Mouse (Mus musculus) central nervous system, embryonic 18 days (tissue): ENCODE measurements around the gene Krtap22-2. TPM values are rescaled to one million over a fixed set of nuclear protein-coding genes. Genes with fewer than 3 reads are reported as not detected.

Experiments used
- polyA plus RNA-seq: library from polyadenylated mRNA; depleted of rRNA; stranded (reverse); fragments of >200 nt; gene quantifications from 2 replicates; pipeline ENCODE4 v1.2.3, GENCODE M21; 2012; rRNA removed

The Krtap22-2 gene
- not detected in 2 replicates for polyA plus RNA-seq

GRCm38 (mm10) chr16:89010659-89011058, at the start of gene Krtap22-2:
Gene Krtap22-2 (minus strand): TSS chr16:89010759.

GRCm38 (mm10) chr16:89047783-89048182, 37.2 kb upstream of the Krtap22-2 start, which contains the start of gene Krtap6-5:
Gene Krtap6-5 (minus strand): TSS chr16:89047883.

GRCm38 (mm10) chr16:89041372-89041771, 30.8 kb upstream of the Krtap22-2 start, which contains the start of gene Gm10228:
Gene Gm10228 (minus strand): TSS chr16:89041472.

GRCm38 (mm10) chr16:89031399-89031798, 20.8 kb upstream of the Krtap22-2 start, which contains the start of gene Krtap6-1:
Gene Krtap6-1 (plus strand): TSS chr16:89031699.

GRCm38 (mm10) chr16:89014984-89015383, 4.4 kb upstream of the Krtap22-2 start, which contains the start of gene Gm10229:
Gene Gm10229 (plus strand): TSS chr16:89015284.

GRCm38 (mm10) chr16:88962773-88963172, 47.8 kb downstream of the Krtap22-2 start, which contains the start of gene Krtap16-3:
Gene Krtap16-3 (minus strand): TSS chr16:88962873.

Other genes with a start within 250 kb of the Krtap22-2 start
- not detected in 2 replicates for gene 2310057N15Rik, start 236.6 kb downstream of the Krtap22-2 start, polyA plus RNA-seq
- not detected in 2 replicates for gene Gm5965, start 232.9 kb downstream of the Krtap22-2 start, polyA plus RNA-seq
- not detected in 2 replicates for gene Gm20741, start 198.5 kb downstream of the Krtap22-2 start, polyA plus RNA-seq
- not detected in 2 replicates for gene Krtap15, start 190.5 kb downstream of the Krtap22-2 start, polyA plus RNA-seq
- gene Krtap14, start 184.6 kb downstream of the Krtap22-2 start, polyA plus RNA-seq = not detected in 2 replicates
- not detected in 2 replicates for gene Krtap19-1, start 141.3 kb downstream of the Krtap22-2 start, polyA plus RNA-seq
- not detected in 2 replicates for gene Krtap19-2, start 136.5 kb downstream of the Krtap22-2 start, polyA plus RNA-seq
- not detected in 2 replicates for gene Krtap19-3, start 132.7 kb downstream of the Krtap22-2 start, polyA plus RNA-seq
- not detected in 2 replicates for gene Krtap19-4, start 125.7 kb downstream of the Krtap22-2 start, polyA plus RNA-seq
- gene Krtap19-5, start 114.3 kb downstream of the Krtap22-2 start, polyA plus RNA-seq = not detected in 2 replicates
- gene Krtap19-9b, start 78.5 kb downstream of the Krtap22-2 start, polyA plus RNA-seq = not detected in 2 replicates
- gene Krtap16-3, start 47.9 kb downstream of the Krtap22-2 start, polyA plus RNA-seq = not detected in 2 replicates
- not detected in 2 replicates for gene Gm10229, start 4.5 kb upstream of the Krtap22-2 start, polyA plus RNA-seq
- gene Krtap6-1, start 20.9 kb upstream of the Krtap22-2 start, polyA plus RNA-seq = not detected in 2 replicates
- not detected in 2 replicates for gene Gm10228, start 30.7 kb upstream of the Krtap22-2 start, polyA plus RNA-seq
- gene Krtap6-5, start 37.1 kb upstream of the Krtap22-2 start, polyA plus RNA-seq = not detected in 2 replicates
- not detected in 2 replicates for gene 1110025L11Rik, start 53.2 kb upstream of the Krtap22-2 start, polyA plus RNA-seq
- gene Krtap6-3, start 73.3 kb upstream of the Krtap22-2 start, polyA plus RNA-seq = not detected in 2 replicates
- gene Gm6358, start 130.1 kb upstream of the Krtap22-2 start, polyA plus RNA-seq = not detected in 2 replicates
- not detected in 2 replicates for gene Gm10061, start 140.3 kb upstream of the Krtap22-2 start, polyA plus RNA-seq
- not detected in 2 replicates for gene Gm9789, start 147.2 kb upstream of the Krtap22-2 start, polyA plus RNA-seq
- gene Gm7735, start 158.7 kb upstream of the Krtap22-2 start, polyA plus RNA-seq = not detected in 2 replicates
- gene 1110057P08Rik, start 164.0 kb upstream of the Krtap22-2 start, polyA plus RNA-seq = not detected in 2 replicates
- not detected in 2 replicates for gene Krtap20-2, start 195.1 kb upstream of the Krtap22-2 start, polyA plus RNA-seq